Mouse (Mus musculus) hindbrain, embryonic 10.5 days (tissue): ENCODE results near the gene Cbr1. TPM values are rescaled to one million over a fixed set of nuclear protein-coding genes. Genes with fewer than 3 reads are reported as not detected.

Source experiments
- DNase-seq: peaks from one replicate; pipeline ENCODE4 v3.0.0-alpha.2; 2017; ENCODE audit warnings: low spot score
- H3K27ac ChIP-seq: fragments of 300-500 bp; sonication (generic); 2 replicates; pipeline ENCODE4 v1.5.1; 2016; ENCODE audit warnings: mild to moderate bottlenecking, moderate library complexity
- H3K27me3 ChIP-seq: fragments of 300-500 bp; sonication (generic); 2 replicates; pipeline ENCODE4 v1.6.1; 2016; ENCODE audit warnings: mild to moderate bottlenecking; ENCODE audit not compliant: poor library complexity, insufficient read depth, severe bottlenecking
- H3K36me3 ChIP-seq: fragments of 300-500 bp; sonication (generic); 2 replicates; pipeline ENCODE4 v1.6.1; 2016; ENCODE audit warnings: mild to moderate bottlenecking, moderate library complexity
- H3K4me1 ChIP-seq: fragments of 300-500 bp; sonication (generic); replicated peaks from 2 replicates; pipeline ENCODE4 v1.6.1; 2016; ENCODE audit warnings: mild to moderate bottlenecking
- H3K4me3 ChIP-seq: fragments of 300-500 bp; sonication (generic); 2 replicates; pipeline ENCODE4 v1.5.1; 2016; ENCODE audit warnings: mild to moderate bottlenecking, moderate library complexity
- H3K9me3 ChIP-seq: fragments of 300-500 bp; sonication (generic); 2 replicates; pipeline ENCODE4 v1.6.1; 2016; ENCODE audit warnings: mild to moderate bottlenecking, moderate library complexity
- WGBS: fragments of 180-500 bp; shearing (Covaris S2); methylation state at CpG from one replicate; pipeline ENCODE4 v1.1.7; 2016; 5-methylcytosine and 5-hydroxymethylcytosine counted together
- polyA plus RNA-seq: library from polyadenylated mRNA; unstranded; fragments of >200 nt; fragmentation: Nextera tagmentation; extraction: Ambion mirVana; gene quantifications from 2 replicates; pipeline ENCODE4 v1.2.1, GENCODE M21; 2016

Gene Cbr1
- polyA plus RNA-seq, 1 experiment from 2014 or later = 103 TPM

- DNase-seq = no peak
- Histone ChIP-seq H3K4me3 (no peak overlapping the region), H3K9me3 (no peaks in the 10 kb centered on the region), H3K4me1 (peaks cover 7% of the 10 kb centered on the region; the same call in 1 of the 2 replicates), H3K36me3 (peaks cover 45% of the 10 kb centered on the region), H3K27me3 (no peaks in the 10 kb centered on the region), H3K27ac (no peak overlapping the region)
- 70% methylated on average over 8 of the region's 8 CpGs for whole genome bisulfite sequencing
These were observed 19.3 kb upstream of the Cbr1 start for GRCm38 (mm10) chr16:93586382-93586781.

GRCm38 (mm10) chr16:93588281-93588680 lies 17.4 kb upstream of the Cbr1 start:
- Histone ChIP-seq H3K9me3 (no peaks in the 10 kb centered on the region), H3K36me3 (peaks cover 54% of the 10 kb centered on the region), H3K4me3 (no peak overlapping the region), H3K27me3 (no peaks in the 10 kb centered on the region), H3K4me1 (peaks cover 7% of the 10 kb centered on the region; the same call in 1 of the 2 replicates), H3K27ac (no peak overlapping the region)
- 68% methylated on average over 4 of the region's 4 CpGs for WGBS
- DNase-seq = no peak

GRCm38 (mm10) chr16:93590915-93591314 lies 14.7 kb upstream of the Cbr1 start:
- no peak overlapping the region for H3K27ac ChIP-seq
- 94% methylated on average over 15 of the region's 15 CpGs for WGBS
- H3K4me1 ChIP-seq = peaks cover 7% of the 10 kb centered on the region; the same call in 1 of the 2 replicates
- no peaks in the 10 kb centered on the region for H3K9me3 ChIP-seq
- peaks cover 54% of the 10 kb centered on the region for H3K36me3 ChIP-seq
- H3K27me3 ChIP-seq = no peaks in the 10 kb centered on the region
- DNase-seq = no peak
- H3K4me3 ChIP-seq = no peak overlapping the region

GRCm38 (mm10) chr16:93591450-93592430 lies 13.9 kb upstream of the Cbr1 start:
- DNase-seq = no peak
- WGBS = 94% methylated on average over 20 of the region's 20 CpGs
- Histone ChIP-seq H3K4me3 (no peak overlapping the region), H3K4me1 (peaks cover 7% of the 10 kb centered on the region; the same call in 1 of the 2 replicates), H3K27me3 (no peaks in the 10 kb centered on the region), H3K36me3 (peaks cover 57% of the 10 kb centered on the region), H3K27ac (no peak overlapping the region), H3K9me3 (no peaks in the 10 kb centered on the region)

- Histone ChIP-seq H3K9me3 (no peaks in the 10 kb centered on the region), H3K27me3 (no peaks in the 10 kb centered on the region), H3K36me3 (peaks cover 66% of the 10 kb centered on the region), H3K27ac (no peak overlapping the region), H3K4me1 (peaks cover 4% of the 10 kb centered on the region; the same call in 1 of the 2 replicates), H3K4me3 (no peak overlapping the region)
- 93% methylated on average over 3 of the region's 3 CpGs for WGBS
- no peak for DNase-seq
These were observed 12.9 kb upstream of the Cbr1 start for GRCm38 (mm10) chr16:93592711-93593110.

GRCm38 (mm10) chr16:93593406-93593805 lies 12.2 kb upstream of the Cbr1 start:
- Histone ChIP-seq H3K4me3 (no peak overlapping the region), H3K36me3 (peaks cover 70% of the 10 kb centered on the region), H3K9me3 (no peaks in the 10 kb centered on the region), H3K27ac (no peak overlapping the region), H3K4me1 (no peaks in the 10 kb centered on the region), H3K27me3 (no peaks in the 10 kb centered on the region)
- DNase-seq = no peak
- WGBS = 93% methylated on average over 8 of the region's 8 CpGs

- 95% methylated on average over 10 of the region's 10 CpGs for WGBS
- Histone ChIP-seq H3K4me1 (no peaks in the 10 kb centered on the region), H3K27me3 (no peaks in the 10 kb centered on the region), H3K27ac (no peak overlapping the region), H3K36me3 (peaks cover 73% of the 10 kb centered on the region), H3K4me3 (no peak overlapping the region), H3K9me3 (no peaks in the 10 kb centered on the region)
- DNase-seq = no peak
These were observed 11.2 kb upstream of the Cbr1 start for GRCm38 (mm10) chr16:93594448-93594847.

- H3K36me3 ChIP-seq = peaks cover 60% of the 10 kb centered on the region
These were observed 9.9 kb upstream of the Cbr1 start for GRCm38 (mm10) chr16:93595766-93596165.

GRCm38 (mm10) chr16:93596807-93597206 lies 8.8 kb upstream of the Cbr1 start:
- 94% methylated on average over 7 of the region's 7 CpGs for WGBS
- no peaks in the 10 kb centered on the region for H3K9me3 ChIP-seq
- DNase-seq = no peak
- peaks cover 56% of the 10 kb centered on the region for H3K36me3 ChIP-seq
- H3K27me3 ChIP-seq = no peaks in the 10 kb centered on the region
- H3K4me3 ChIP-seq = no peak overlapping the region
- H3K4me1 ChIP-seq = no peaks in the 10 kb centered on the region
- no peak overlapping the region for H3K27ac ChIP-seq

More at GRCm38 (mm10) chr16:93595766-93596165, 9.9 kb upstream of the Cbr1 start:
- no peak overlapping the region for H3K27ac ChIP-seq
- H3K27me3 ChIP-seq = no peaks in the 10 kb centered on the region
- no peaks in the 10 kb centered on the region for H3K9me3 ChIP-seq
- 88% methylated on average over 5 of the region's 5 CpGs for WGBS
- H3K4me1 ChIP-seq = no peaks in the 10 kb centered on the region
- DNase-seq = no peak
- no peak overlapping the region for H3K4me3 ChIP-seq

- Histone ChIP-seq H3K27me3 (no peaks in the 10 kb centered on the region), H3K27ac (no peak overlapping the region), H3K36me3 (peaks cover 54% of the 10 kb centered on the region), H3K9me3 (no peaks in the 10 kb centered on the region), H3K4me3 (no peak overlapping the region), H3K4me1 (no peaks in the 10 kb centered on the region)
- 93% methylated on average over 9 of the region's 9 CpGs for WGBS
- no peak for DNase-seq
These were observed 8.1 kb upstream of the Cbr1 start for GRCm38 (mm10) chr16:93597551-93597950.

- WGBS = 94% methylated on average over 6 of the region's 6 CpGs
- no peak for DNase-seq
These were observed 6.2 kb upstream of the Cbr1 start for GRCm38 (mm10) chr16:93599461-93599860.

GRCm38 (mm10) chr16:93603439-93604212 lies 2.0 kb upstream of the Cbr1 start, which contains the start of gene Setd4:
TSS of gene Setd4 (minus strand) at chr16:93604063.
- peaks cover 40% of the 10 kb centered on the region for H3K4me1 ChIP-seq
- H3K9me3 ChIP-seq = no peaks in the 10 kb centered on the region
- H3K36me3 ChIP-seq = peaks cover 6% of the 10 kb centered on the region
- no peaks in the 10 kb centered on the region for H3K27me3 ChIP-seq
- H3K4me3 ChIP-seq = peak within 1 kb of the TSS; percentile 69
- H3K27ac ChIP-seq = peak within 1 kb of the TSS; percentile 95
- DNase-seq = peak; percentile 95
- WGBS = 1% methylated on average over 55 of the region's 55 CpGs

More at GRCm38 (mm10) chr16:93599461-93599860, 6.2 kb upstream of the Cbr1 start:
- Histone ChIP-seq H3K27me3 (no peaks in the 10 kb centered on the region), H3K9me3 (no peaks in the 10 kb centered on the region), H3K4me3 (no peak overlapping the region), H3K36me3 (peaks cover 38% of the 10 kb centered on the region), H3K27ac (no peak overlapping the region), H3K4me1 (peaks cover 15% of the 10 kb centered on the region)
